Mouse (Mus musculus) brain, embryonic 14.5 days (tissue): Measurements from ENCODE around the gene Dkc1. TPM values are rescaled to one million over a fixed set of nuclear protein-coding genes. Genes with fewer than 3 reads are reported as not detected.
A peak's percentile ranks its signal among the peaks of the same experiment; 100 is the strongest.

ENCODE experiments used
- DNase-seq: peaks from one replicate; pipeline ENCODE4 v3.0.0-alpha.2; 2011; ENCODE audit warnings: low read depth
- CTCF ChIP-seq: fragments of 200-500 bp; IDR thresholded peaks from 2 replicates; pipeline ENCODE4 v1.5.1; 2012; ENCODE audit warnings: inconsistent platforms, mild to moderate bottlenecking, moderate library complexity, borderline replicate concordance; ENCODE audit not compliant: insufficient read depth, insufficient read length; ENCODE audit errors: extremely low read depth
- POLR2A ChIP-seq: fragments of 200-500 bp; IDR thresholded peaks from 2 replicates; pipeline ENCODE4 v1.6.1; 2012; ENCODE audit warnings: mild to moderate bottlenecking, inconsistent platforms, borderline replicate concordance; ENCODE audit not compliant: poor library complexity, insufficient read depth, insufficient read length, severe bottlenecking; ENCODE audit errors: extremely low read depth
- polyA plus RNA-seq: library from polyadenylated mRNA; depleted of rRNA; stranded (reverse); fragments of >200 nt; gene quantifications from 2 replicates; pipeline ENCODE4 v1.2.3, GENCODE M21; 2012

Gene Dkc1
- polyA plus RNA-seq, 1 experiment: 40.3 TPM

DNA sequence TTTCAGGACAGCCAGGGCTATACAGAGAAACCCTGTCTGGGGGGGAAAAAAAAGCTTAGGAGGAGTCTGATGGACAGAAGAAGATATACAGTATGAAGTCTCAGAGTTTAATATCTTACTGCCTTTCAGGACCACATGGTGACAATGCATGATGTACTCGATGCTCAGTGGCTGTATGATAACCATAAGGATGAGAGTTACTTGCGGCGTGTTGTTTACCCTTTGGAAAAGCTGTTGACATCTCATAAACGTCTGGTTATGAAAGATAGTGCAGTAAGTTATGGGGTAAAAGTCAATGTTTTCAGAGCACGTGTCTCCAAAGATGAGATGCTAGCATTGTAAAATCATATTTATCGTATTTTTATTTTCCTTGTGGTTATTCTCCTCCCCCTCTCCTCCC, 6.6 kb downstream of the Dkc1 start:
- no peak for DNase-seq
- TF ChIP-seq CTCF: no peak
- TF ChIP-seq POLR2A: no peak

DNA sequence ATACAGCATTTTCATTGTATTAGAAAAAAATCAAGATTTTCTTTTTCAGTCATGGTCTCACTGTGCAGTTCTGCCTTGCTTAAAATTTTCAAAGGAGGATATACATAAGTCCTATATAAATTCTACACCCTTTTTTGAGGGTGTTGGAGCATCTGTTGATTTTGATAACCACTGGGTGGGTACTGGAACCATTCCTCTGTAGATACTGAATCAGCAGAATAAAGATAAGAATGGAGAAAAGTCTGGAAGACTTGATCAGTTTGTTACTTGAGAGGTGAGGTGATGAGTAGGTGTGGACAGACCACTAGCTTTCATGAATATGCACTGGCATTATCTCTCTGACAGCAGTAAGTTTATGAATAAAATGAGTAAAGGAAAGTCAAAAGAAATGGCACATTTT, 19.9 kb downstream of the Dkc1 start:
- TF ChIP-seq POLR2A (no peak), CTCF (no peak)
- DNase-seq: no peak

DNA sequence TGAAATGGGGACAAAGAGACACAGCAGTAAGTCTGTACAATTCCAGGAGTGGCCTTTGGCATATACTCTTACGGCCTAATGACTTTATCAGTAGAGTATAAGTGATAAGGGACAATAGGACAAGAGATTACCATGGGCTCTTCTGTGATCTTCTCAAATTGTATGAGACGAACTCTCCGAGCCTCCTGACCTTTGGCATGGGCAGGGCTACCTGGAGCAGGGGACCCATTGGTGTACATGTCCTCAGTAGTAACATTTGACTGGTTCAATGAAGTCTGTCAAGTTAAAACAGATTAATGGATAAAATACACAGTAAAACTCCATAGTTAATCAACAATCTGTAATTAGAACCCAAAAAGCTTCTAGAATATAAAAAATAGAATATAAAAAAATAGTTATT, 30.0 kb downstream of the Dkc1 start:
- TF ChIP-seq POLR2A (no peak), CTCF (no peak)
- DNase-seq: no peak

DNA sequence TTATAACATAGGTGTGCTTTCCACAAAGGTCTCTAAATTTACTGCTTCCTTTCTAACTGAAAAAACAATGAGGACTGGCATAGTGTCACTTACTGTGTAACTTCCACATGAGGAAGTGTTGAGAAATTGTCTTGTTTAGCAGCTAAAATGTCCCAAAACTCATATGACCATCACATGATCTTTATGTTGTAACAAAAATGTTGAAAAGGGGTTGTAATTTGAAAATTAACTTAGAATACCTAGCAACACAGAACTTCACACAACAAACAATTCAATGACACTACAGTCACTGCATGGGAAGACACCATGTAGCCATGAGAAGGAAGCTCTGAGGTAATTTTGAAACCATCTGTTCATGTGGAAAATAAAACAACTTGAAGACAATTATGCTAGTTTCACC, 31.2 kb downstream of the Dkc1 start:
- TF ChIP-seq CTCF (no peak), POLR2A (no peak)
- DNase-seq: no peak

DNA sequence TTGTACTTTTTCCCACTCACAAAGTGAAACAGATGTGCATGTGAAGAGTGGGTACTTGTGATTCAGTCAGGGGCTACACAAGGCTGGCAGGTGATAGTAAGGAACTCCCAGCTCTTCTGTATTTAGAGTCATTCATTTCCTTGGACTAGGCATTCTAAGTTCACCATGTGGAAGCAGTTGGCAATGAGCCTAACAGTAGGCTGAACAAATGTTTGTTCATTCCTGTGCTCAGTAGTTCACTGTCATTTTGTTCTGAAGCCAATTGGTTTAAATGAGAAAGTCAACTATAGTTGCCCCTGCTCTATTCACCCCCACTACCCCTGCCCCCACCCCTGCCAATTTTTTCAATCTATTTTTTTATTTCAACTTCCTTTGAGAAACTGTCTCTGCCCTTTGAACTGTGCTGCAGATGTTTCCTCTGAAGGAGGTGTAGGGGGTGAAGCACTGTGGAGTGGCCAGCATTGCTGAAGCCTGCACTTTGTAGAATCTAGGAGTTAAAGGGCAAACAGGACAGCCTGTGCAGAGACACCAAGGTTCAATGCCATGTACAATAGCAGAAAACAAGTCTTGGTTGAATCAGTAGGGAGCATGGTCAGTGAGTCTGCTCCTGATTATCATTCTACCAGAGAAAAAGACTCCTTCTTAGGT, 32.8 kb downstream of the Dkc1 start:
- DNase-seq: peak; percentile 17
- TF ChIP-seq CTCF (no peak), POLR2A (no peak)

DNA sequence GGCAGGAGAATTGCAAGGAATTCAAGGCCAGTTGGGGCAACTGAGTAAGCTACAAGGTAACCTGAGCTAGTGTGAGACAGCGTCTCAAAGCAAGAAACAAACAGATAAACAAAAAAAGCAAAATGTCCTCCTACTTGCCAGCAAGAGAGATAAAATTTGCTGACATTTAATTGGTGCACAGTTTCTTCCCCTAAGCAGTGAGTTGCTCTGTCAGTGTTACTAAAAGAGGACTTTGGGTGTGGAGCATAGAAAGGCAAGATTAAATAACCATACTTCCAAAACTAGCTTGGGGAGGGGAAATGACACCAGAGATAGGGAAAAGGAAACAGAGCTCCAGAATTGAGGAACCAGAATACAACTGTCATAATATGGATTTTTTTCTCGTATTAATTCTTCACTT, 33.8 kb downstream of the Dkc1 start:
- no peak for TF ChIP-seq POLR2A
- TF ChIP-seq CTCF: no peak
- no peak for DNase-seq

DNA sequence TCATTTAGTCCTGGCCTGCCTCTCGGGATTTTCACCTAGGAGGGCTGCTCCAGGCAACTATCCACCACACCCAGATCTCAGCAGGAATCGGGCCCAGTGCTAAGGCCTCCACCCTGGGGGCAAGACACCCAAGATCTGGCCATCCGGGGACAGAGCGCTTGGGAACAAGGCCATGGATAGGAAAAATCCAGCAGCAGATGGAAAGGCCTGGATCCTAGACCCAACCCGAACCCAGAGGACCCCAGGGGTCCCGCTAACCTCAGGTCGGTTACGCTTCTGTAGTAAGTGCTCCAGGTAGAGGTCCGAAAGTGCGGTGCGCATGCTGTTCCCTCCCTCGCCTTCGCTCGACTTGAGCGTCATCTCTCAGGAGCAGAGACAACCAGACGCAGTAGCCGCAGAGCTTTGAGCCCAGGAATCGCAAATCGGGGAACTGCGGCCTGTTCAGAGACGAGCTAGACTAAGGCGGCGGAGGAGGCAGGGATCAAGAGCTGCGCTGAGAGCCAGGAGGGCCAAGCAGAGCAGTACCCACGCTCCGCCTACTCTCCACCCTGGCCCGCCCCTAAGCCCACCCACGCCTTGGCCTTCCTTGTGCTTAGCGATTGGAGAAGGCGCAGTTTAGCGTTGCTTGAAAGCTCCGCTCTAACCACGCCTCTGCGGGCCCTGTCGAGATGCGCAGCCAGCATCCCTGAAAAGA, 35.0 kb downstream of the Dkc1 start, which contains the start of gene Mpp1:
Gene Mpp1 (minus strand): TSS at position 550 of the 694 bp plus-strand sequence.
- peak; percentile 93 for DNase-seq
- TF ChIP-seq CTCF: no peak
- TF ChIP-seq POLR2A: no peak

DNA sequence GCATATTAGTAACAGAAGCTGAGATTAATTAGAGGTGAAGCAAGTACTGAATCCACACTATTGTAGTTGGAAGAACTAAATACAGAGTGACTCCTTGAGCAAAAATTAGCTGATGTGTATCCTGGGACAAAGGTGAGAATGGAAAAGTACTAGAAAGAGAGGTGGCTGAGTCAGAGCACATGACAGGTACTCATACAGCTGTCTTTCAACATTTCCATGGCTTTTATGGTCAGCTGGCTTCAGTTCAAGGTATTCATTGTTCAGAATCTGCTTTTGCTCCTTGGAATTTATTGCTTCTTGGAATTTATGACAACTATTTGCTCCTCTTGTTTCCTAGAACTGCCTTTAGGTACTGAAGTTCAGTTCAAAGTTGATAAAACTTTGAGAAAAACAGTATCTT, 41.3 kb downstream of the Dkc1 start:
- DNase-seq: no peak
- no peak for TF ChIP-seq CTCF
- TF ChIP-seq POLR2A: no peak

DNA sequence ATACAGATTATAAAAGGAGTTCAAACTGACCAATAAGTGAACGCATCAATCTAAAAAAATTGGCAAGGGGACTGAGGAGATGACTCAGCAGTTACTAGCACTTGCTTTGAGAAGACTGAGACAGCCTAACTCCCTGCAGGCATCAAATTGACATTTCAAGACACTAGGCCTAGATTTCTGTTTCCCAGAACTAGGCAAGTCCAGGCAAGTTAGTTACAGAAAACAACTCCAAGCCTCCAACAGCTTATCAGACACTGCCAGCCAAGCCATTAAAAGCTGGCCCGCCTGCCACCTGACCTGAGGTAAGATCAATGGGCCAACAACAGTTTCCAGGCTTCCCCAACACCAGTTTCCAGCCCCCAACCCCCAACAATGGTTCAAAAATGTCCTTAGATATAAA, 42.1 kb downstream of the Dkc1 start:
- no peak for DNase-seq
- TF ChIP-seq POLR2A (no peak), CTCF (no peak)

DNA sequence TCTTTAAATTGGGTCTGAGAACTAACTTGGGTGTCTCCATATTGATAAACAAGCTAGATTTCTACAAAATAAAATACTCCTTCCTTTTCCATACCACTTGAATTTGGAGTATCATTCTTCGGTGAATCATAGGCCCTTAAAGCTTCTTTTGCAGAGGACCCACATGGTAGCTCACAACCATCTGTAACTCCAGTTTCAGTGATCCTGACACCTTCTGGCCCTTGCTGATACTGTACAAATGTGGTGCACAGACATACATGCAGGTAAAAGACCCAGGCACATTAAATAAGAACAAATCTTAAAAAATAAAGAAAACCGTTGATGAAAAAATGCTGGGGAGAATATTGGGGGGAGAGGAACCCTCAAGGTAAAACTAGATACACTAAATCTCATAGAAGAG, 42.5 kb downstream of the Dkc1 start:
- TF ChIP-seq CTCF (no peak), POLR2A (no peak)
- no peak for DNase-seq

DNA sequence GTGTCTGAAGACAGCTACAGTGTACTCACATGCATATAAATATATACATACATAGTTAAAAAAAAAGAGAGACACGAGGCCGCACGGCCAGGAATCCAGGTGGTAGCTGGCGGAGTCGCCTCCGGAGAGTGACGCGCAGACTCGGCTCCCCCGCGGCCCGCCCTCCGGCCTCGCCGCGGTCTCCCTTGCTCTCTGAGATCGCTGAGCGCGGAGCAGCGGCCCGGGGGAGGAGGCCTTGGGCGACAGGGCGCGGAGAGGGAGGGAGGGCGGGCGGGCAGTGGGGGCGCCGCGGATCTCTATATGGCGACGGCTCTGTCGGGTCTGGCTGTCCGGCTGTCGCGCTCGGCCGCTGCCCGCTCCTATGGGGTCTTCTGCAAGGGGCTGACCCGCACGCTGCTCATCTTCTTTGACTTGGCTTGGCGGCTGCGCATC, 47.5 kb downstream of the Dkc1 start:
- DNase-seq: peak; percentile 21

DNA sequence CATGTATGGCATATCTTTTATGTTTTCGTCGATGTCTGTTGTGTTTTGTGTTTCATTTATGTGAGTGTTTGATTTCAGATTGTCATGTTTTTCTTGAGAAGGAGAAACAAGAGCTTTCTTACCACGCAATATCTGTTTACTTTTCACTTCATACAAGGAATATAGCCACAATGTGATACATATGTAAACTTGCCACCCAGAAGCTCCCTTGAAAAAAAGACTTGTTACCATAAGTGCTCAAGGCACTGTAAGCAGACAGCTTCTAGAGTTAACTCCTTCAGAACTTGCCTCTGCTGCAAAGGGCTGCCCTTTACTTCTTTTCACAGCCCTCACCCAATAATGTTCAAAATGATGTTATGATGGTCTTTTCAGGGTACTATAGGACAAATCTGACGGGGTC, 52.8 kb downstream of the Dkc1 start:
- TF ChIP-seq CTCF: no peak
- no peak for TF ChIP-seq POLR2A
- DNase-seq: no peak
